Mouse (Mus musculus) liver, adult 2 months (tissue): Measurements from ENCODE around the gene Fbrsl1.

Experiments
- CTCF ChIP-seq: fragments of 200-500 bp; IDR thresholded peaks from 2 replicates; pipeline ENCODE4 v1.5.1; 2011; ENCODE audit warnings: low read depth, low read length, control low read depth
- POLR2A ChIP-seq: fragments of 200-500 bp; IDR thresholded peaks from 2 replicates; pipeline ENCODE4 v1.6.1; 2011; ENCODE audit warnings: low read length, control low read depth; ENCODE audit not compliant: insufficient read depth; ENCODE audit errors: extremely low read depth

DNA sequence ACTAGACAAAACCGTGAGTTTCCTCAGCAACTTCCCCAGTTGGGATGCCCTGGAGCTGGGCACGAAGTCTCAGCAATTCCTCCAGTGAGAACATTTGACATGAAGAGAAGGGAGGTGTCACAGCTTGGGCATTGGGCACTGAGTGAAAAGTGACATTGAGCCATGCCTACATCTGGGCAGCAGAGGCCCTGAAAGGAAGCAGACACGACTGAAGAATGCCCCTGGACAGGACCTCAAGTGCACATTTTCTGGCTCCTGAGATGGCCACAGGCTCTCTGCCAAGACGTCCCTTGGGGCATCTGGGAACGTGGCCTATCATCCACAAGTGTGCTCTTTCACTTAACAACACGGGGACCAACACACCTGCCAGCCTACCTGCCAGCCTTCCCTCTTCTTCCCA, 991 bp upstream of the Fbrsl1 start:
- no peak for TF ChIP-seq POLR2A
- TF ChIP-seq CTCF, result no peak
